Mouse (Mus musculus): Measurements from ENCODE around the gene Hspa1b. TPM values are rescaled to one million over a fixed set of nuclear protein-coding genes. Genes with fewer than 3 reads are reported as not detected.

Hspa1b gene
- polyA plus RNA-seq, 1 experiment: 5.5 TPM

- WGBS: 86% methylated on average over 5 of the region's 5 CpGs
- TF ChIP-seq CTCF (IDR thresholded peaks at IDR 0.05; ENCODE audit: control insufficient read depth, insufficient read depth, low read length) (no peak), POLR2A (IDR thresholded peaks at IDR 0.05; ENCODE audit: borderline replicate concordance, control insufficient read depth, low read depth, low read length) (no peak)
- H3K4me1 ChIP-seq (ENCODE audit: control insufficient read depth, insufficient read depth, low read length): no peaks in the 10 kb centered on the region; the same call in 1 of the 2 replicates
- H3K27ac ChIP-seq (ENCODE audit: control insufficient read depth, insufficient read depth, low read depth, low read length, poor library complexity): no peak overlapping the region
- no peak overlapping the region for H3K4me3 ChIP-seq (replicated peaks; ENCODE audit: control insufficient read depth, low read depth, low read length)
Observed at GRCm38 (mm10) chr17:34946486-34947140, 12.4 kb downstream of the Hspa1b start.

- Histone ChIP-seq H3K4me1 (ENCODE audit: control insufficient read depth, insufficient read depth, low read length) (no peaks in the 10 kb centered on the region; the same call in 1 of the 2 replicates), H3K27ac (ENCODE audit: control insufficient read depth, insufficient read depth, low read depth, low read length, poor library complexity) (no peak overlapping the region), H3K4me3 (replicated peaks; ENCODE audit: control insufficient read depth, low read depth, low read length) (no peak overlapping the region)
- no peak for TF ChIP-seq CTCF (IDR thresholded peaks at IDR 0.05; ENCODE audit: control insufficient read depth, insufficient read depth, low read length)
- no peak for TF ChIP-seq POLR2A (IDR thresholded peaks at IDR 0.05; ENCODE audit: borderline replicate concordance, control insufficient read depth, low read depth, low read length)
Observed at GRCm38 (mm10) chr17:34944362-34944761, 14.7 kb downstream of the Hspa1b start.

GRCm38 (mm10) chr17:34943128-34943815 lies 15.8 kb downstream of the Hspa1b start:
- no peak overlapping the region for H3K27ac ChIP-seq (ENCODE audit: control insufficient read depth, insufficient read depth, low read depth, low read length, poor library complexity)
- H3K4me1 ChIP-seq (ENCODE audit: control insufficient read depth, insufficient read depth, low read length): peaks cover 2% of the 10 kb centered on the region; the same call in 1 of the 2 replicates
- TF ChIP-seq POLR2A (IDR thresholded peaks at IDR 0.05; ENCODE audit: borderline replicate concordance, control insufficient read depth, low read depth, low read length) (no peak), CTCF (IDR thresholded peaks at IDR 0.05; ENCODE audit: control insufficient read depth, insufficient read depth, low read length) (no peak)
- H3K4me3 ChIP-seq (replicated peaks; ENCODE audit: control insufficient read depth, low read depth, low read length): no peak overlapping the region
- 84% methylated on average over 4 of the region's 4 CpGs for WGBS

DNA sequence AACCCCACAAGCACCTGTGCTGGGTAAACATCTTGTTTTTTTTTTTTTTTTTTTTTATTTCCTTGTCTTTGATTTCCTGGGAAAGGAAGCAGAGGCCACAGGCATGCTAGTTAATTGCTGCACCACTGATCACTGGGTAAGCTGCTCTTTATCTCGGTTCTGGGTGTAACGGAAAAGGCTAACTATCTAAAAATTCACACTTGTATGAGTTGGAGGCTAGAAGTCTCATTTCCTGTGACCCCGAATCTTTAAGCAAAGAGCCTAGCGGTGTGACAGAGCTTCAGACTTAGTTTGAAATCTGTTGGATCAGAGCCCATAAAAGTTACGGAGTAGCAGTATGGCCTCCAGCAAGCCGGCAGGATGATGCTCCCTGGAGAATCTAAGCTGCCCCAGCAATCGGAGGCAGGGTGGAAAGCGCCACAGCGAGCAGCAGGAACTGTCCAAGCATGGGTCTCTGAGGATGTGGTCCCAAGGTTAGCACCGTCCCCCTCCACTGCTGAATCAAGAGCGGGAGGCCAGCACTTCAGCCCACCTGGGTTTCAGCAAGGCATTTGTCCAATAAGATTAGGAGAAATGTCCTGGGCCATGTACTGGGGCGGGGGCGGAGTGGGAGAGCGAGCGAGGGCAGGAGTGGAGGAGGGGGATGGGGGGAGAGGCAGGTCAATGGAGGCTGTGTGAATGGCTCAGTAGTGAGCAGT lies 17.5 kb downstream of the Hspa1b start:
- Histone ChIP-seq H3K27ac (ENCODE audit: control insufficient read depth, insufficient read depth, low read depth, low read length, poor library complexity) (no peak overlapping the region), H3K4me3 (replicated peaks; ENCODE audit: control insufficient read depth, low read depth, low read length) (no peak overlapping the region), H3K4me1 (ENCODE audit: control insufficient read depth, insufficient read depth, low read length) (peaks cover 5% of the 10 kb centered on the region; the same call in 1 of the 2 replicates)
- TF ChIP-seq CTCF (IDR thresholded peaks at IDR 0.05; ENCODE audit: control insufficient read depth, insufficient read depth, low read length): no peak
- no peak for TF ChIP-seq POLR2A (IDR thresholded peaks at IDR 0.05; ENCODE audit: borderline replicate concordance, control insufficient read depth, low read depth, low read length)
- 56% methylated on average over 15 of the region's 15 CpGs for WGBS

DNA sequence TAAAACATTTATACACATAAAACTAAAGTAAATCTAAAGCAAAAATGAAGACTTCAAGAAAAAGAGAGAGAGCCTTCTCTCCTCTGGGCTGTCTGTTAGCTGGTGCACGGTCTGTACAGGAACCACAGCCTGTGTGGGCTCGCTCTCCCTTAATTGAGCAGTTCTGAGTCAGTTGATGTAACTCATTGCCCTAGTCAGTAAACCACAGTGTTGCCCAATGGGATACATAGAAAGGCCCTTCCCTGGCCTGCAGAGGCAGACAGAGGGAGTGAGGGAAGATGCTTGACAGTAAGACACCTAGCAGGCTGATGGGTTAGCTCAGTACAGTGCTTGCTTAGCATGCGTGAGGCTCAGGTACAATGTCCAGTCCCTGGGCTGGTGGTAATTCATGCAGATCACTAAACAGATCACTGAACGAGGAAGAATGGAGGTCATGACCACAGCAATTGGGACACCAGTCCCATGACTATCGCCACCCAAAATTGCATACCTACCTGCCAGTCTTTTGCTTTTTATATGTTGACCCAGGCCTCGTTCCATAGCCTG lies 21.0 kb downstream of the Hspa1b start:
- TF ChIP-seq CTCF (IDR thresholded peaks at IDR 0.05; ENCODE audit: control insufficient read depth, insufficient read depth, low read length): no peak
- Histone ChIP-seq H3K4me1 (ENCODE audit: control insufficient read depth, insufficient read depth, low read length) (peaks cover 11% of the 10 kb centered on the region; the same call in 1 of the 2 replicates), H3K4me3 (replicated peaks; ENCODE audit: control insufficient read depth, low read depth, low read length) (no peak overlapping the region), H3K27ac (ENCODE audit: control insufficient read depth, insufficient read depth, low read depth, low read length, poor library complexity) (peak overlapping the region; percentile 69; the same call in 1 of the 2 replicates)
- 42% methylated on average over 6 of the region's 6 CpGs for WGBS

DNA sequence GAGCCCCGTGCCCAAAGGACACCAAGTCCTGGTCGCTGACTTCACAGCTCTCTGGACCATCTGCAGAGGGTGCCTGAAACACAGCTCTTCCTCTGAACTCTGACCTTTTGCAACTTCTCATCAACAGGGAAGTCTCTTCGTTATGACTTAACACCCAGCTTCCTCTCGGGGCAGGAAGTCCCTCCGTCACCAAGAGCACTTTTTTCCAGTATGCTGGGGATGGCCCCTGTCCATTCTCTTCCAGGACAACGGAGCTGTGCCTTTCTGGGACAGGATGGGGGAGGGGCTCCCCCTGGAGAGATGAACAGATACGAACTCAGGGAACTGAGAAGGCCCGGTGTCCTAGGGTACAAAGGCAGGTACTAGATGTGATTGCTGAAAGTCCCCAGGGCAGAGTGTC lies 24.2 kb downstream of the Hspa1b start:
- no peak for TF ChIP-seq POLR2A (IDR thresholded peaks at IDR 0.05; ENCODE audit: borderline replicate concordance, control insufficient read depth, low read depth, low read length)
- TF ChIP-seq CTCF (IDR thresholded peaks at IDR 0.05; ENCODE audit: control insufficient read depth, insufficient read depth, low read length): no peak
- WGBS: 36% methylated on average over 8 of the region's 8 CpGs
- Histone ChIP-seq H3K4me3 (replicated peaks; ENCODE audit: control insufficient read depth, low read depth, low read length) (peak overlapping the region; percentile 5), H3K27ac (ENCODE audit: control insufficient read depth, insufficient read depth, low read depth, low read length, poor library complexity) (peak overlapping the region; percentile 83), H3K4me1 (ENCODE audit: control insufficient read depth, insufficient read depth, low read length) (peaks cover 11% of the 10 kb centered on the region; the same call in 1 of the 2 replicates)

DNA sequence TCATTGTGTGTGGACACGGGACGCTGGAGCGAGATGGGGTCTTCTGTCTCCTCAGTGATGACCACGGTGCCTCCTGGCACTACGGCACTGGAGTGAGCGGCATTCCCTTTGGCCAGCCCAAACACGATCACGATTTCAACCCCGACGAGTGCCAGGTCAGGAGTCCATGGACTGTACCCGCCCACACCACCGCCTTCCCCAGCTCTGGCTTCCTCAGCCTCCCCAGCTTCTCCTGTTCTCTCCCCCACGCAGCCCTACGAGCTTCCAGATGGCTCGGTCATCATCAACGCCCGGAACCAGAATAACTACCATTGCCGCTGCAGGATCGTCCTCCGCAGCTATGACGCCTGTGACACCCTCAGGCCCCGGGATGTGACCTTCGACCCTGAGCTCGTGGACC lies 25.0 kb downstream of the Hspa1b start:
- WGBS: 79% methylated on average over 24 of the region's 24 CpGs
- peaks cover 10% of the 10 kb centered on the region; the same call in 1 of the 2 replicates for H3K4me1 ChIP-seq (ENCODE audit: control insufficient read depth, insufficient read depth, low read length)
- peak overlapping the region; percentile 83 for H3K27ac ChIP-seq (ENCODE audit: control insufficient read depth, insufficient read depth, low read depth, low read length, poor library complexity)
- no peak overlapping the region for H3K4me3 ChIP-seq (replicated peaks; ENCODE audit: control insufficient read depth, low read depth, low read length)
- TF ChIP-seq POLR2A (IDR thresholded peaks at IDR 0.05; ENCODE audit: borderline replicate concordance, control insufficient read depth, low read depth, low read length) (0 out of 2 replicates have a peak, but pooled peaks have one; percentile 11), CTCF (IDR thresholded peaks at IDR 0.05; ENCODE audit: control insufficient read depth, insufficient read depth, low read length) (no peak)

GRCm38 (mm10) chr17:34932287-34932686 lies 26.8 kb downstream of the Hspa1b start:
- Histone ChIP-seq H3K27ac (ENCODE audit: control insufficient read depth, insufficient read depth, low read depth, low read length, poor library complexity) (peak overlapping the region; percentile 57), H3K4me3 (replicated peaks; ENCODE audit: control insufficient read depth, low read depth, low read length) (peak overlapping the region; percentile 89), H3K4me1 (ENCODE audit: control insufficient read depth, insufficient read depth, low read length) (peaks cover 8% of the 10 kb centered on the region; the same call in 1 of the 2 replicates)
- WGBS: 34% methylated on average over 8 of the region's 8 CpGs
- TF ChIP-seq CTCF (IDR thresholded peaks at IDR 0.05; ENCODE audit: control insufficient read depth, insufficient read depth, low read length) (no peak), POLR2A (IDR thresholded peaks at IDR 0.05; ENCODE audit: borderline replicate concordance, control insufficient read depth, low read depth, low read length) (no peak)
